Mouse (Mus musculus) midbrain, embryonic 10.5 days (tissue): ENCODE results near the gene Slc9c1. TPM values are rescaled to one million over a fixed set of nuclear protein-coding genes. Genes with fewer than 3 reads are reported as not detected.

Experiments
- DNase-seq: peaks from one replicate; pipeline ENCODE4 v3.0.0-alpha.2; 2017; ENCODE audit warnings: low spot score
- H3K27ac ChIP-seq: fragments of 300-500 bp; sonication (generic); replicated peaks from 2 replicates; pipeline ENCODE4 v1.5.1; 2016; ENCODE audit warnings: mild to moderate bottlenecking
- H3K27me3 ChIP-seq: fragments of 300-500 bp; sonication (generic); 2 replicates; pipeline ENCODE4 v1.6.1; 2016; ENCODE audit warnings: low read depth, mild to moderate bottlenecking; ENCODE audit not compliant: poor library complexity, severe bottlenecking
- H3K36me3 ChIP-seq: fragments of 300-500 bp; sonication (generic); 2 replicates; pipeline ENCODE4 v1.6.1; 2016; ENCODE audit warnings: mild to moderate bottlenecking, moderate library complexity
- H3K4me1 ChIP-seq: fragments of 300-500 bp; sonication (generic); 2 replicates; pipeline ENCODE4 v1.6.1; 2016
- H3K4me3 ChIP-seq: fragments of 300-500 bp; sonication (generic); 2 replicates; pipeline ENCODE4 v1.5.1; 2016; ENCODE audit warnings: mild to moderate bottlenecking, moderate library complexity
- H3K9me3 ChIP-seq: fragments of 300-500 bp; sonication (generic); replicated peaks from 2 replicates; pipeline ENCODE4 v1.6.1; 2016; ENCODE audit warnings: mild to moderate bottlenecking
- WGBS: fragments of 180-500 bp; shearing (Covaris S2); methylation state at CpG from one replicate; pipeline ENCODE4 v1.1.7; 2016; 5-methylcytosine and 5-hydroxymethylcytosine counted together
- polyA plus RNA-seq: library from polyadenylated mRNA; unstranded; fragments of >200 nt; fragmentation: Nextera tagmentation; extraction: Ambion mirVana; gene quantifications from 2 replicates; pipeline ENCODE4 v1.2.1, GENCODE M21; 2016

Gene Slc9c1
- polyA plus RNA-seq, 1 experiment from 2014 or later = not detected

DNA sequence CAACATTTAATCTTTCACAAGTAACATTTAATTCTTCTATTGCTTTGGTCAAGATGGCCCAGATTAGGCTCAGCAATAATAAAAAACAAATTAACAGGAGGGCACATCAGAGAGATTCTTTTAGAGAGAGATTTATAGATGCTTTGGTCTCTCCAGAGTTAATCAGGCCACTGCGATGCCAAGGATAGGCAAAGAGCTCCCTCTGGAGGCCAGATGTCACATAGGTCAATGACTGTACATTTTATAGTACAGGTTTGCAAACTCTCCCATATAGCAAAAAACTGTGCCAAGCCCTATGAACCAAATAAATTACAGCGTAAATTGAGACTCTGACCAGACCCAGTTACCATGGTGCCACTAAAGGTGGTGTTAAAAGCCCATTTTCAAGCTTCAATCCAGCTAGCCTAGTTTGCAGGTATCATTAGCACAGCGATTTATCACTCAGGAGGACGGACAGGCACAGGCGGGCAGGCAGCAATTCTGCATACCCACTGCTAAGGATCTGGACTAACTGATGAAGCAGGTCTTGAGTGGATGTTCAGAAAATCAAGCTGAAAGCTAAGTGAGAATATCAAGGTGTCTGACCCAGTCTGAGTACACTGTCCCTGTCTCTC, 95.3 kb downstream of the Slc9c1 start:
- H3K9me3 ChIP-seq = no peaks in the 10 kb centered on the region
- 58% methylated on average over 5 of the region's 5 CpGs for WGBS
- H3K27me3 ChIP-seq = no peaks in the 10 kb centered on the region
- H3K27ac ChIP-seq = no peak overlapping the region
- H3K36me3 ChIP-seq = no peaks in the 10 kb centered on the region
- H3K4me1 ChIP-seq = no peaks in the 10 kb centered on the region
- H3K4me3 ChIP-seq = no peak overlapping the region
- DNase-seq = peak; percentile 52

DNA sequence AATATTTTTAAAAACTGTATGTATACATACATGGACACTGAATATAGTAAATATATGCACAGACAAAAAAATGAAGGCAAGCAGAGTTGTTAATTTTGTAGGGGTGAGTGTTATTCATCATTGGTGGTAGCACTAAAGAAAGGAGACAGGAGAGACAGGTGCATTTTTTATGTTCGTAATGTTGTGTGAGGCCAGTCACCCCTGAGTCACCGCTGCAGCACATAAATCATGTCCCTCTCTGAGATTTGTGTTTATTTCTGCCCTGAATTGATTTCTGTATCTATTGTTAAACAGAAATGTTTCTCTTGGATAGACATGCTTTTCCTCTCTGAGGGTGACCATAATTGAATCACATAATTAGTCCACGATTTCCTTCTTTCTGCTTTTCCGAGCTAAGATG, 97.3 kb downstream of the Slc9c1 start:
- Histone ChIP-seq H3K36me3 (no peaks in the 10 kb centered on the region), H3K9me3 (no peaks in the 10 kb centered on the region)
- WGBS = 95% methylated on average over 4 of the region's 4 CpGs

DNA sequence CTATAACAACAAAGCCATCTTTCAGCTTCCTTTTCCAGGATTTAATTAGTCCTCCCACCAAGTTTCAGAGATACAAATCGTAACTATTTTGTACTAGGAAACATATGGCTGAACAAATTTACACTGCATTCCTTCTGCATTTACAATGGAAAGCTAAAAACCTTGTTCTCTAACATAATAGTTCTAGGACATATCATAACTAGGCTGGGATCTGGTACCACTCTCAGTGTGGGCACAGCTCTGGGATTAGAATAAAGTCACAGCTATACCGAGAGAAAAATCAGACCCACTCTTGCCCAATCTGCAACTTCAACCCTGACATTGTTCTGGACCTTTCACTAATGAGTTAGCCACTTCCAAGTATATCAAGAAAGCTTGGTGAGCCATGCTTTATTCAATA, 100.7 kb downstream of the Slc9c1 start:
- no peak overlapping the region for H3K4me3 ChIP-seq
- H3K27ac ChIP-seq = no peak overlapping the region
- H3K36me3 ChIP-seq = no peaks in the 10 kb centered on the region
- no peaks in the 10 kb centered on the region for H3K27me3 ChIP-seq
- no peak for DNase-seq
- H3K4me1 ChIP-seq = no peaks in the 10 kb centered on the region
- no peaks in the 10 kb centered on the region for H3K9me3 ChIP-seq
- 92% methylated on average over 2 of the region's 2 CpGs for WGBS

More for the DNA sequence above, 97.3 kb downstream of the Slc9c1 start:
- Histone ChIP-seq H3K4me3 (no peak overlapping the region), H3K4me1 (no peaks in the 10 kb centered on the region), H3K27ac (no peak overlapping the region), H3K27me3 (no peaks in the 10 kb centered on the region)
- DNase-seq = no peak

DNA sequence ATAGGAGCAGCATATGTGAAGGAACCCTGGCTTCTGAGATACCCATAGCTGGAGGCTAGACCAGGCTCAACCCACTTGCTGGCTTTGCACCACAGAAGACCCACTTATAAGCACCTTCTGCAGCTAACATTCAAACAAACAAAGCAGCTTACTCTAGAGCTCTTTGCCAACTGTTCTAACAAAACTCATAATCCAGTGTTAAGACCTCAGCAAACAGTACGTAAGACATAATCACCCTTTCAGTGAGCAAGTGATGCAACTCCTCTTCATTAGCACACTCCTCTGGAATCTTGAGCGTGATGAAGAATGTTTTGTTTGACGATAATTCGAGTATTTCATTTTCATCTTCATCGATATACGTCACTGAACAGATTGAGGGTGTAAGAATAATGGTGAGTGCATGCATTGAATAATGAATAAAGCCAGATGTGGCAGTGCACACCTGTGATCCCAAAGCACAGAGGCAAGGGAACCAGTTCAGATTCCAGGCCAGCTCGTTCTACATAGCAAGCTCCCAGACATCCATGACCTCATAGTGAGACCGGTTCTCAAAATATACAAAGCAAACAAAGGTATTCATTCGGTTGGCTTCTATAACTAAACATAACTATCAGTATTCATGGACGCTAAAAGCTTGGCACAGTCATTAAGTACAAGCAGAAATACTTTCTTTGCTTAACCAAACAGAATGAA, 105.1 kb downstream of the Slc9c1 start:
- DNase-seq = no peak
- H3K9me3 ChIP-seq = no peaks in the 10 kb centered on the region
- H3K4me1 ChIP-seq = no peaks in the 10 kb centered on the region
- no peak overlapping the region for H3K27ac ChIP-seq
- no peaks in the 10 kb centered on the region for H3K27me3 ChIP-seq
- no peaks in the 10 kb centered on the region for H3K36me3 ChIP-seq
- H3K4me3 ChIP-seq = no peak overlapping the region
- 90% methylated on average over 10 of the region's 10 CpGs for WGBS

GRCm38 (mm10) chr16:45641301-45641700, 106.2 kb downstream of the Slc9c1 start:
- WGBS = 86% methylated on average over 3 of the region's 3 CpGs
- H3K27me3 ChIP-seq = no peaks in the 10 kb centered on the region
- H3K36me3 ChIP-seq = no peaks in the 10 kb centered on the region
- H3K4me3 ChIP-seq = no peak overlapping the region
- no peak for DNase-seq
- no peaks in the 10 kb centered on the region for H3K9me3 ChIP-seq
- no peaks in the 10 kb centered on the region for H3K4me1 ChIP-seq
- no peak overlapping the region for H3K27ac ChIP-seq

GRCm38 (mm10) chr16:45643944-45644343, 108.8 kb downstream of the Slc9c1 start:
- no peak overlapping the region for H3K27ac ChIP-seq
- H3K4me3 ChIP-seq = no peak overlapping the region
- DNase-seq = no peak
- no peaks in the 10 kb centered on the region for H3K9me3 ChIP-seq
- no peaks in the 10 kb centered on the region for H3K36me3 ChIP-seq
- H3K4me1 ChIP-seq = no peaks in the 10 kb centered on the region
- WGBS = 90% methylated on average over 3 of the region's 3 CpGs
- H3K27me3 ChIP-seq = no peaks in the 10 kb centered on the region

- WGBS = 75% methylated on average over 6 of the region's 6 CpGs
- no peak overlapping the region for H3K4me3 ChIP-seq
- H3K27ac ChIP-seq = no peak overlapping the region
- no peak for DNase-seq
- no peaks in the 10 kb centered on the region for H3K27me3 ChIP-seq
- H3K36me3 ChIP-seq = no peaks in the 10 kb centered on the region
- no peaks in the 10 kb centered on the region for H3K4me1 ChIP-seq
- no peaks in the 10 kb centered on the region for H3K9me3 ChIP-seq
These were observed 109.3 kb downstream of the Slc9c1 start for GRCm38 (mm10) chr16:45644380-45644779.

DNA sequence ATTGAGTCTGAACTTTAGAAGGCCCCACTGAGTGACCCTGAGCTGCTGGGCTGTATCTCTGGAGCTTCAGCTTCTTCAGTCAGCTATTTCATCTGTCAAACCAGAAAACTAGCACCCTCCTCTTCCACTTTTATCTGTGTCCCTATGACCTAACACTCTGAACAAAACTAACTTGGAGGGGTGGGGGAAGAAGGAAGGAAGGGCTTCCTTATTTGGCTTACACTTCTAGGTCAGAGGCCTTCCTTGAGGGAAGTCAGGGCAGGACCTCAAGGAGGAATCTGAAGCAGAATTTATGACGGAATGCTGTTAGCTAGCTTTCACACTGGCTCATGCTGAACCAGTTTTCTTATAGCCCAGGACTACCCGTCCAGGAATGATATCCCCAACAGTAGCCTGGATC, 116.4 kb downstream of the Slc9c1 start:
- H3K4me3 ChIP-seq = no peak overlapping the region
- DNase-seq = no peak
- H3K27ac ChIP-seq = no peak overlapping the region
- H3K36me3 ChIP-seq = no peaks in the 10 kb centered on the region
- H3K4me1 ChIP-seq = peaks cover 13% of the 10 kb centered on the region
- no peaks in the 10 kb centered on the region for H3K9me3 ChIP-seq
- peaks cover 35% of the 10 kb centered on the region for H3K27me3 ChIP-seq
- 68% methylated on average over 2 of the region's 2 CpGs for WGBS

DNA sequence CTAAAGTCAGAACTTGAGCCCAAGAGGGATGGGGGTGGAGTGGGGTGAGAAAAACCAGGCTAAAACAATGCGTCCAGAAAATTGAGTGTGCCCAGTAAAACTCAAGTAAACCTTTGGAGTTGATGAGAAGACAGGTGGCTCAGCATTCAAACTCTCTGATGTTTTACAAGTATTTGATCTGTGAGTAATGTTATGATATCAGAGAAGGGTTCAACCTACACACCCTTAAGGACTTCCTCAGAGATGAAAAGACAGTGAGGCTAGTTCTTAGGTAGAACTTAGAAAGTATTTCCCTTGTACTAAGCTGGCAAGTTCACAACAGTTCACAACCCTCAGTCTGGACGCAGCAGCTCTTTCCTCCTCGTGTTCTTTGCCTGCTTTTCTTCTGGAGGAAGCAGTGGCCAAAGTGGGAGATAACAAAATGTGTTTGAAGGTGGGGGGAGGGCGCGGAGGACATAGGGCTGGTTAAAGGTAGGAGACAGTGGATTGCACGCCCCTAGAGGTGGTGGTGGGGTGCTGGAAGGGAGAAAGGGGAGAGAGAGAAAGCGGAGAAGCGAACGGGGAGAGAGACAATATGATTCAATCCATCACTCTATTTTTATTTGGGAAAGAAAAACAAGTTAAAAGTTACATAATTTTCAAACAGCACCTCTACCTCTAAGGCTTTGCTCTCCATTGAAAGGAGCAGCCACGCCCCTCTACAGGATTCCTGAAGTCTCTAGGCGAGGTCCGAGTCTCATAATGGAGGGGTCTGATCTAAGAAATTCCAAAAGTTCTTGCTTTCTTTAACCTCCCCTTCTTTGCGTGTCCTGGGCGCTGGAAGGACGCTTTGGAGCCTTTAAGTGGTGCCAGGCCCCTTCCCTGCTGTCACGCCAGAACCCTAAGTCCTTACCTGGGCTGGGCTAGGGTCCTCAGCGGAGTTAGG, 118.2 kb downstream of the Slc9c1 start:
- Histone ChIP-seq H3K4me3 (peak overlapping the region; percentile 46), H3K36me3 (no peaks in the 10 kb centered on the region), H3K27me3 (peaks cover 35% of the 10 kb centered on the region), H3K4me1 (peaks cover 13% of the 10 kb centered on the region), H3K27ac (no peak overlapping the region), H3K9me3 (no peaks in the 10 kb centered on the region)
- 10% methylated on average over 17 of the region's 17 CpGs for WGBS
- DNase-seq = no peak

- H3K4me1 ChIP-seq = peaks cover 13% of the 10 kb centered on the region
- 4% methylated on average over 20 of the region's 20 CpGs for WGBS
- DNase-seq = no peak
- H3K27ac ChIP-seq = no peak within 1 kb of the TSS
- no peaks in the 10 kb centered on the region for H3K9me3 ChIP-seq
- H3K27me3 ChIP-seq = peaks cover 35% of the 10 kb centered on the region
- no peaks in the 10 kb centered on the region for H3K36me3 ChIP-seq
- H3K4me3 ChIP-seq = peak within 1 kb of the TSS; percentile 46
These were observed 118.8 kb downstream of the Slc9c1 start, which contains the start of gene BC016579 for GRCm38 (mm10) chr16:45653934-45654332. Gene BC016579 (minus strand): TSS chr16:45654068.

DNA sequence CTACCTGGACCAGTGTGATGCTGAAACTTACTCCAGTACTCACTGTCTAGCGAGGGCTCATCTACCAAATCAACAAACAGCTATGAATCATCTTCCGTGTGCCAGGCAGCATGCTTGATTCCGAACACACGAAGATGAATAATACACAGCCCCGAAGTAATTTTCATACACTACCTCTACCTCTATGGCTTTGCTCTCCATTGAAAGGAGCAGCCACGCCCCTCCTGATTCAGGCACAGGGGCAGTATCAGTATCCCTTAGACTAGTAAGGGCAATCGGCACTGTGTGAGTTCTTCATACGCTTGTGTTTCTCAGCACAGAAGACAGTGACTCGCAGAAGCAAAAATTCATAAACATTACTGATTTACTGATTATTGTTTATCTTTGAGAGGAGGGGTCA, 119.4 kb downstream of the Slc9c1 start:
- DNase-seq = no peak
- Histone ChIP-seq H3K4me1 (peaks cover 13% of the 10 kb centered on the region), H3K36me3 (no peaks in the 10 kb centered on the region), H3K4me3 (peak overlapping the region; percentile 46; the same call in 1 of the 2 replicates), H3K27ac (no peak overlapping the region), H3K9me3 (no peaks in the 10 kb centered on the region), H3K27me3 (peaks cover 35% of the 10 kb centered on the region)
- WGBS = 56% methylated on average over 9 of the region's 9 CpGs
